Mouse (Mus musculus) neural tube, embryonic 13.5 days (tissue): ENCODE measurements at regions not wholly inside any gene's neighbourhood (a gene's known extent, or its start where the extent isn't known, plus 50 kb on each side); places are given as distances from the start of the nearest gene placed in this dataset.

ENCODE experiments used
- ATAC-seq: fragments of 200-750 bp; cut with Nextera tagmentation; 2 replicates; pipeline ENCODE4 v1.8.0; 2017; ENCODE audit warnings: low read depth, mild to moderate bottlenecking, moderate TSS enrichment, moderate library complexity
- H3K27ac ChIP-seq: fragments of 300-500 bp; sonication (generic); replicated peaks from 2 replicates; pipeline ENCODE4 v1.5.1; 2015; ENCODE audit warnings: moderate library complexity, mild to moderate bottlenecking, inconsistent platforms
- H3K27me3 ChIP-seq: fragments of 300-500 bp; sonication (generic); 2 replicates; pipeline ENCODE4 v1.6.1; 2015; ENCODE audit warnings: mild to moderate bottlenecking, inconsistent platforms
- H3K36me3 ChIP-seq: fragments of 300-500 bp; sonication (generic); 2 replicates; pipeline ENCODE4 v1.6.1; 2015; ENCODE audit warnings: mild to moderate bottlenecking, inconsistent platforms
- H3K4me1 ChIP-seq: fragments of 300-500 bp; sonication (generic); replicated peaks from 2 replicates; pipeline ENCODE4 v1.6.1; 2015; ENCODE audit warnings: inconsistent platforms
- H3K4me2 ChIP-seq: fragments of 300-500 bp; sonication (generic); 2 replicates; pipeline ENCODE4 v1.6.1; 2015; ENCODE audit warnings: inconsistent platforms, mild to moderate bottlenecking, moderate library complexity
- H3K4me3 ChIP-seq: fragments of 300-500 bp; sonication (generic); 2 replicates; pipeline ENCODE4 v1.5.1; 2015; ENCODE audit warnings: mild to moderate bottlenecking, inconsistent platforms
- H3K9ac ChIP-seq: fragments of 300-500 bp; sonication (generic); 2 replicates; pipeline ENCODE4 v1.6.1; 2015; ENCODE audit warnings: moderate library complexity, mild to moderate bottlenecking, inconsistent platforms
- H3K9me3 ChIP-seq: fragments of 300-500 bp; sonication (generic); 2 replicates; pipeline ENCODE4 v1.6.1; 2016; ENCODE audit warnings: inconsistent platforms
- WGBS: fragments of 180-500 bp; shearing (Covaris S2); methylation state at CpG from one replicate; pipeline ENCODE4 v1.1.7; 2015; 5-methylcytosine and 5-hydroxymethylcytosine counted together

- Histone ChIP-seq H3K4me2 (no peak overlapping the region), H3K9me3 (no peaks in the 10 kb centered on the region), H3K36me3 (no peaks in the 10 kb centered on the region), H3K4me3 (no peak overlapping the region), H3K27me3 (peaks cover 14% of the 10 kb centered on the region), H3K4me1 (no peaks in the 10 kb centered on the region), H3K9ac (no peak overlapping the region), H3K27ac (no peak overlapping the region)
- WGBS = 85% methylated on average over 5 of the region's 5 CpGs
- ATAC-seq = no peak
Observed at GRCm38 (mm10) chrX:142557496-142557895, 123.7 kb upstream of the Tmem164 start.

GRCm38 (mm10) chrX:142560209-142560912, 120.8 kb upstream of the Tmem164 start:
- Histone ChIP-seq H3K9ac (no peak overlapping the region), H3K27ac (no peak overlapping the region), H3K9me3 (no peaks in the 10 kb centered on the region), H3K27me3 (peaks cover 17% of the 10 kb centered on the region), H3K4me2 (no peak overlapping the region), H3K4me1 (no peaks in the 10 kb centered on the region), H3K4me3 (no peak overlapping the region), H3K36me3 (no peaks in the 10 kb centered on the region)
- ATAC-seq = no peak
- WGBS = 55% methylated on average over 2 of the region's 2 CpGs

- no peak overlapping the region for H3K27ac ChIP-seq
- H3K4me2 ChIP-seq = no peak overlapping the region
- ATAC-seq = no peak
- no peak overlapping the region for H3K9ac ChIP-seq
- no peaks in the 10 kb centered on the region for H3K36me3 ChIP-seq
- no peaks in the 10 kb centered on the region for H3K4me1 ChIP-seq
- no peak overlapping the region for H3K4me3 ChIP-seq
- H3K9me3 ChIP-seq = no peaks in the 10 kb centered on the region
- 84% methylated on average over 5 of the region's 5 CpGs for WGBS
- peaks cover 17% of the 10 kb centered on the region for H3K27me3 ChIP-seq
Observed at GRCm38 (mm10) chrX:142561788-142562187, 119.4 kb upstream of the Tmem164 start.

GRCm38 (mm10) chrX:142564186-142564585, 117.0 kb upstream of the Tmem164 start:
- Histone ChIP-seq H3K4me3 (no peak overlapping the region), H3K27ac (no peak overlapping the region), H3K36me3 (no peaks in the 10 kb centered on the region), H3K4me1 (no peaks in the 10 kb centered on the region), H3K9ac (no peak overlapping the region), H3K4me2 (no peak overlapping the region), H3K9me3 (no peaks in the 10 kb centered on the region), H3K27me3 (peaks cover 22% of the 10 kb centered on the region)
- no peak for ATAC-seq
- WGBS = 59% methylated on average over 9 of the region's 9 CpGs

- Histone ChIP-seq H3K4me2 (no peak overlapping the region), H3K27me3 (peaks cover 9% of the 10 kb centered on the region; the same call in 1 of the 2 replicates), H3K4me3 (no peak overlapping the region), H3K27ac (no peak overlapping the region), H3K9ac (no peak overlapping the region), H3K9me3 (no peaks in the 10 kb centered on the region), H3K4me1 (no peaks in the 10 kb centered on the region), H3K36me3 (no peaks in the 10 kb centered on the region)
- no peak for ATAC-seq
Observed at GRCm38 (mm10) chrX:142571772-142572171, 109.4 kb upstream of the Tmem164 start.

- peaks cover 7% of the 10 kb centered on the region; the same call in 1 of the 2 replicates for H3K27me3 ChIP-seq
- ATAC-seq = no peak
- H3K9me3 ChIP-seq = no peaks in the 10 kb centered on the region
- H3K4me1 ChIP-seq = no peaks in the 10 kb centered on the region
- WGBS = 91% methylated on average over 4 of the region's 4 CpGs
- no peak overlapping the region for H3K4me2 ChIP-seq
- H3K27ac ChIP-seq = no peak overlapping the region
- no peak overlapping the region for H3K4me3 ChIP-seq
- no peak overlapping the region for H3K9ac ChIP-seq
- no peaks in the 10 kb centered on the region for H3K36me3 ChIP-seq
Observed at GRCm38 (mm10) chrX:142574022-142574421, 107.2 kb upstream of the Tmem164 start.

GRCm38 (mm10) chrX:142574945-142575710, 106.1 kb upstream of the Tmem164 start:
- Histone ChIP-seq H3K27ac (no peak overlapping the region), H3K4me3 (no peak overlapping the region), H3K9me3 (no peaks in the 10 kb centered on the region), H3K36me3 (no peaks in the 10 kb centered on the region), H3K4me1 (no peaks in the 10 kb centered on the region), H3K27me3 (peaks cover 7% of the 10 kb centered on the region; the same call in 1 of the 2 replicates), H3K4me2 (no peak overlapping the region), H3K9ac (no peak overlapping the region)
- WGBS = 54% methylated on average over 10 of the region's 10 CpGs
- no peak for ATAC-seq

GRCm38 (mm10) chrX:142576127-142576526, 105.1 kb upstream of the Tmem164 start:
- H3K4me3 ChIP-seq = no peak overlapping the region
- no peak overlapping the region for H3K4me2 ChIP-seq
- WGBS = 82% methylated on average over 3 of the region's 3 CpGs
- no peak overlapping the region for H3K9ac ChIP-seq
- ATAC-seq = no peak
- peaks cover 7% of the 10 kb centered on the region; the same call in 1 of the 2 replicates for H3K27me3 ChIP-seq
- no peak overlapping the region for H3K27ac ChIP-seq
- no peaks in the 10 kb centered on the region for H3K9me3 ChIP-seq
- H3K4me1 ChIP-seq = no peaks in the 10 kb centered on the region
- no peaks in the 10 kb centered on the region for H3K36me3 ChIP-seq

- H3K4me1 ChIP-seq = no peaks in the 10 kb centered on the region
- H3K9ac ChIP-seq = no peak overlapping the region
- 90% methylated on average over 5 of the region's 6 CpGs for WGBS
- no peak overlapping the region for H3K4me3 ChIP-seq
- no peak for ATAC-seq
- H3K27me3 ChIP-seq = peaks cover 7% of the 10 kb centered on the region; the same call in 1 of the 2 replicates
- no peaks in the 10 kb centered on the region for H3K36me3 ChIP-seq
- H3K27ac ChIP-seq = no peak overlapping the region
- no peaks in the 10 kb centered on the region for H3K9me3 ChIP-seq
- H3K4me2 ChIP-seq = no peak overlapping the region
Observed at GRCm38 (mm10) chrX:142577449-142578081, 103.6 kb upstream of the Tmem164 start.

GRCm38 (mm10) chrX:142585281-142585680, 95.9 kb upstream of the Tmem164 start:
- Histone ChIP-seq H3K4me2 (no peak overlapping the region), H3K9ac (no peak overlapping the region), H3K36me3 (no peaks in the 10 kb centered on the region), H3K9me3 (no peaks in the 10 kb centered on the region), H3K27me3 (0 out of 2 replicates have a peak, but pooled peaks cover 10% of the 10 kb centered on the region), H3K27ac (no peak overlapping the region), H3K4me1 (no peaks in the 10 kb centered on the region), H3K4me3 (no peak overlapping the region)
- no peak for ATAC-seq
- WGBS = 86% methylated on average over 2 of the region's 2 CpGs

- H3K36me3 ChIP-seq = no peaks in the 10 kb centered on the region
- H3K9ac ChIP-seq = no peak overlapping the region
- no peaks in the 10 kb centered on the region for H3K9me3 ChIP-seq
- no peak for ATAC-seq
- H3K4me1 ChIP-seq = no peaks in the 10 kb centered on the region
- WGBS = 98% methylated on average over 2 of the region's 2 CpGs
- no peak overlapping the region for H3K27ac ChIP-seq
- H3K4me3 ChIP-seq = no peak overlapping the region
- no peak overlapping the region for H3K4me2 ChIP-seq
- H3K27me3 ChIP-seq = peaks cover 19% of the 10 kb centered on the region
Observed at GRCm38 (mm10) chrX:142599377-142599776, 81.8 kb upstream of the Tmem164 start.

- no peak for ATAC-seq
- Histone ChIP-seq H3K27ac (no peak overlapping the region), H3K4me1 (no peaks in the 10 kb centered on the region), H3K9ac (no peak overlapping the region), H3K36me3 (no peaks in the 10 kb centered on the region), H3K4me3 (no peak overlapping the region), H3K27me3 (peaks cover 16% of the 10 kb centered on the region), H3K4me2 (no peak overlapping the region), H3K9me3 (no peaks in the 10 kb centered on the region)
- 93% methylated on average over 1 of the region's 1 CpGs for WGBS
Observed at GRCm38 (mm10) chrX:142600782-142601181, 80.4 kb upstream of the Tmem164 start.
